Mouse (Mus musculus): ENCODE results near the gene Disc1. TPM values are rescaled to one million over a fixed set of nuclear protein-coding genes. Genes with fewer than 3 reads are reported as not detected.

Gene Disc1
- polyA plus RNA-seq, 1 experiment: 1.8 TPM

GRCm38 (mm10) chr8:125291932-125292717 is 238.1 kb downstream of the Disc1 start:
- 88% methylated on average over 22 of the region's 22 CpGs for WGBS
- TF ChIP-seq POLR2A (IDR thresholded peaks at IDR 0.05; ENCODE audit: low read depth, low read length) (no peak), CTCF (IDR thresholded peaks at IDR 0.05; ENCODE audit: extremely low read depth, insufficient read depth, insufficient read length, insufficient replicate concordance) (no peak)
- Histone ChIP-seq H3K27me3 (ENCODE audit: control insufficient read depth, insufficient read depth, low read length) (no peaks in the 10 kb centered on the region), H3K4me1 (ENCODE audit: control insufficient read depth, insufficient read depth, insufficient read length) (no peaks in the 10 kb centered on the region), H3K4me3 (ENCODE audit: extremely low read depth, insufficient read depth, insufficient read length) (no peak overlapping the region), H3K27ac (ENCODE audit: insufficient read depth, low read length) (no peak overlapping the region), H3K36me3 (ENCODE audit: control insufficient read depth, insufficient read depth, low read length) (no peaks in the 10 kb centered on the region)
- no peak for DNase-seq (ENCODE audit: low read depth in 1 of 2, low spot score in 2 of 2)

- WGBS: 55% methylated on average over 8 of the region's 8 CpGs
Measured at GRCm38 (mm10) chr8:125292933-125293591, 239.1 kb downstream of the Disc1 start.

GRCm38 (mm10) chr8:125299248-125299647 is 245.3 kb downstream of the Disc1 start:
- H3K36me3 ChIP-seq (ENCODE audit: control insufficient read depth, insufficient read depth, low read length): no peaks in the 10 kb centered on the region

More at GRCm38 (mm10) chr8:125292933-125293591, 239.1 kb downstream of the Disc1 start:
- DNase-seq (ENCODE audit: low read depth in 1 of 2, low spot score in 2 of 2): no peak
- no peaks in the 10 kb centered on the region for H3K27me3 ChIP-seq (ENCODE audit: control insufficient read depth, insufficient read depth, low read length)
- TF ChIP-seq CTCF (IDR thresholded peaks at IDR 0.05; ENCODE audit: extremely low read depth, insufficient read depth, insufficient read length, insufficient replicate concordance) (no peak), POLR2A (IDR thresholded peaks at IDR 0.05; ENCODE audit: low read depth, low read length) (no peak)
- H3K36me3 ChIP-seq (ENCODE audit: control insufficient read depth, insufficient read depth, low read length): no peaks in the 10 kb centered on the region
- H3K27ac ChIP-seq (ENCODE audit: insufficient read depth, low read length): no peak overlapping the region
- no peak overlapping the region for H3K4me3 ChIP-seq (ENCODE audit: extremely low read depth, insufficient read depth, insufficient read length)
- H3K4me1 ChIP-seq (ENCODE audit: control insufficient read depth, insufficient read depth, insufficient read length): no peaks in the 10 kb centered on the region

GRCm38 (mm10) chr8:125301931-125302361 is 248.0 kb downstream of the Disc1 start:
- Histone ChIP-seq H3K27ac (ENCODE audit: insufficient read depth, low read length) (no peak overlapping the region), H3K4me1 (ENCODE audit: control insufficient read depth, insufficient read depth, insufficient read length) (no peaks in the 10 kb centered on the region), H3K27me3 (ENCODE audit: control insufficient read depth, insufficient read depth, low read length) (no peaks in the 10 kb centered on the region), H3K36me3 (ENCODE audit: control insufficient read depth, insufficient read depth, low read length) (no peaks in the 10 kb centered on the region), H3K4me3 (ENCODE audit: extremely low read depth, insufficient read depth, insufficient read length) (no peak overlapping the region)
- no peak for TF ChIP-seq CTCF (IDR thresholded peaks at IDR 0.05; ENCODE audit: extremely low read depth, insufficient read depth, insufficient read length, insufficient replicate concordance)
- TF ChIP-seq POLR2A (IDR thresholded peaks at IDR 0.05; ENCODE audit: low read depth, low read length): no peak
- 58% methylated on average over 8 of the region's 8 CpGs for WGBS
- DNase-seq (ENCODE audit: low read depth in 1 of 2, low spot score in 2 of 2): no peak

More at GRCm38 (mm10) chr8:125299248-125299647, 245.3 kb downstream of the Disc1 start:
- 64% methylated on average over 4 of the region's 4 CpGs for WGBS
- Histone ChIP-seq H3K4me3 (ENCODE audit: extremely low read depth, insufficient read depth, insufficient read length) (no peak overlapping the region), H3K27me3 (ENCODE audit: control insufficient read depth, insufficient read depth, low read length) (no peaks in the 10 kb centered on the region), H3K4me1 (ENCODE audit: control insufficient read depth, insufficient read depth, insufficient read length) (no peaks in the 10 kb centered on the region), H3K27ac (ENCODE audit: insufficient read depth, low read length) (no peak overlapping the region)
- TF ChIP-seq POLR2A (IDR thresholded peaks at IDR 0.05; ENCODE audit: low read depth, low read length): no peak
- TF ChIP-seq CTCF (IDR thresholded peaks at IDR 0.05; ENCODE audit: extremely low read depth, insufficient read depth, insufficient read length, insufficient replicate concordance): no peak
- no peak for DNase-seq (ENCODE audit: low read depth in 1 of 2, low spot score in 2 of 2)

- 70% methylated on average over 10 of the region's 10 CpGs for WGBS
- no peak for DNase-seq (ENCODE audit: low read depth in 1 of 2, low spot score in 2 of 2)
- Histone ChIP-seq H3K27ac (ENCODE audit: insufficient read depth, low read length) (no peak overlapping the region), H3K27me3 (ENCODE audit: control insufficient read depth, insufficient read depth, low read length) (no peaks in the 10 kb centered on the region), H3K36me3 (ENCODE audit: control insufficient read depth, insufficient read depth, low read length) (no peaks in the 10 kb centered on the region), H3K4me3 (ENCODE audit: extremely low read depth, insufficient read depth, insufficient read length) (no peak overlapping the region), H3K4me1 (ENCODE audit: control insufficient read depth, insufficient read depth, insufficient read length) (no peaks in the 10 kb centered on the region)
- no peak for TF ChIP-seq POLR2A (IDR thresholded peaks at IDR 0.05; ENCODE audit: low read depth, low read length)
- TF ChIP-seq CTCF (IDR thresholded peaks at IDR 0.05; ENCODE audit: extremely low read depth, insufficient read depth, insufficient read length, insufficient replicate concordance): no peak
Measured at GRCm38 (mm10) chr8:125306665-125307064, 252.7 kb downstream of the Disc1 start.

- 76% methylated on average over 14 of the region's 14 CpGs for WGBS
- Histone ChIP-seq H3K27ac (ENCODE audit: insufficient read depth, low read length) (no peak overlapping the region), H3K4me1 (ENCODE audit: control insufficient read depth, insufficient read depth, insufficient read length) (no peaks in the 10 kb centered on the region), H3K36me3 (ENCODE audit: control insufficient read depth, insufficient read depth, low read length) (no peaks in the 10 kb centered on the region), H3K27me3 (ENCODE audit: control insufficient read depth, insufficient read depth, low read length) (no peaks in the 10 kb centered on the region), H3K4me3 (ENCODE audit: extremely low read depth, insufficient read depth, insufficient read length) (no peak overlapping the region)
- TF ChIP-seq POLR2A (IDR thresholded peaks at IDR 0.05; ENCODE audit: low read depth, low read length): no peak
- DNase-seq (ENCODE audit: low read depth in 1 of 2, low spot score in 2 of 2): no peak
Measured at GRCm38 (mm10) chr8:125309985-125310384, 256.0 kb downstream of the Disc1 start.

Other genes with a start within 250 kb of the Disc1 start
- 36.0 and 42.5 TPM in 2 replicates for gene Gnpat, start 191.2 kb upstream of the Disc1 start, polyA plus RNA-seq (2012; rRNA removed)
- 8.0 and 8.2 TPM in 2 replicates for gene 2810004N23Rik, start 191.1 kb upstream of the Disc1 start, polyA plus RNA-seq (2012; rRNA removed)
- 6.5 and 10.5 TPM in 2 replicates for gene Exoc8, start 156.5 kb upstream of the Disc1 start, polyA plus RNA-seq (2012; rRNA removed)
- 11.2 and 14.5 TPM in 2 replicates for gene Sprtn, start 156.3 kb upstream of the Disc1 start, polyA plus RNA-seq (2012; rRNA removed)
- gene Egln1, start 104.9 kb upstream of the Disc1 start, polyA plus RNA-seq (2012; rRNA removed): 12.1 and 15.2 TPM in 2 replicates
- gene Tsnax, start 41.2 kb upstream of the Disc1 start, polyA plus RNA-seq (2012; rRNA removed): 21.0 and 22.7 TPM in 2 replicates